Comparison of ENCODE assay signal across 36 mouse cellular contexts in the genomic region with DNA sequence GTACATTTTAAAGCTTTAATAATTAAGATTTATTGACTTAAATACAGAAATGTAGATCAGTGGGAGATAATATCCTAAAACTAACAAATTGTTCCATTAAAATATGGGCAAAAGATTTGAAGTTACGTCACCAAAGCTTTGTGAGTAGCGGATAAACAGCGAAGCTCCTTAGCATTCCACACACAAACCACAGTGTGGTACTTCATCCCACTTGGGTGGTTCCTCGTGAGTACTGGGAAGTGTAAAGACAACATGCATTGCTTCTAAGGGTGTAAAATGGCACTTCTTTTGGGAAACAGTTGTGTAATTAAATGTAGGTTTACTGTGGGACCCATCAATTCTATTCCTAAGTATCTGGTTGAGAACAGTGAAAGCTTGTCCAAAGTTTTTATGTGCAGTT.
"Had no signal": no experiment of that assay in that cellular context is flagged by ENCODE, and none has a peak within 500 bp of the region (broad histone marks: within the 10 kb centered on the region; RNA-seq: fewer than 3 reads in every experiment).

No protein-coding gene starts in this region.

- H3K27ac ChIP-seq: heart, adult 2 months; heart, embryonic 10.5 days; heart, embryonic 13.5 days; heart, embryonic 15.5 days; hindbrain, embryonic 10.5 days; hindbrain, embryonic 12.5 days; hindbrain, embryonic 13.5 days; hindbrain, embryonic 14.5 days; hindbrain, embryonic 15.5 days; hindbrain, postnatal 0 days; intestine, embryonic 15.5 days; kidney, embryonic 15.5 days; kidney, postnatal 0 days; layer of hippocampus, adult 2 months had no signal

- H3K4me3 ChIP-seq: heart, adult 2 months; heart, embryonic 10.5 days; heart, embryonic 12.5 days; heart, embryonic 13.5 days; heart, embryonic 15.5 days; hindbrain, embryonic 10.5 days; hindbrain, embryonic 12.5 days; hindbrain, embryonic 13.5 days; hindbrain, embryonic 15.5 days; intestine, embryonic 15.5 days; kidney, embryonic 15.5 days; layer of hippocampus, adult 2 months had no signal

- H3K4me2 ChIP-seq: heart, embryonic 11.5 days; heart, embryonic 12.5 days; heart, embryonic 13.5 days; heart, embryonic 15.5 days; hindbrain, embryonic 12.5 days; hindbrain, embryonic 13.5 days; hindbrain, embryonic 14.5 days; hindbrain, embryonic 15.5 days; intestine, embryonic 15.5 days; kidney, embryonic 15.5 days had no signal

- H3K4me1 ChIP-seq: hindbrain, embryonic 10.5 days; hindbrain, embryonic 12.5 days; hindbrain, embryonic 13.5 days; hindbrain, embryonic 15.5 days; intestine, embryonic 15.5 days; kidney, embryonic 15.5 days had no signal

- H3K27me3 ChIP-seq: heart, embryonic 12.5 days; heart, embryonic 13.5 days; heart, embryonic 15.5 days; hindbrain, embryonic 12.5 days; hindbrain, embryonic 13.5 days; hindbrain, embryonic 15.5 days; intestine, embryonic 15.5 days; kidney, embryonic 15.5 days had no signal

- H3K9ac ChIP-seq: heart, embryonic 12.5 days; heart, embryonic 13.5 days; heart, embryonic 15.5 days; hindbrain, embryonic 12.5 days; hindbrain, embryonic 13.5 days; hindbrain, embryonic 14.5 days; hindbrain, embryonic 15.5 days; intestine, embryonic 15.5 days; kidney, embryonic 15.5 days had no signal

- ATAC-seq: hindbrain, embryonic 16.5 days; hindbrain, postnatal 0 days; inflammation-experienced regulatory T-cells, adult 6 months; intestine, embryonic 15.5 days; intestine, embryonic 16.5 days; intestine, postnatal 0 days had no signal

- DNase-seq: heart, adult 18-20 months; heart, adult 2 months; heart, postnatal 10 days; heart, postnatal 14 days; heart, postnatal 36 days; heart, postnatal 4 days; kidney, adult 11 months; kidney, adult 18-20 months; kidney, adult 2 months; kidney, adult 8-10 months; kidney, adult 9 months; kidney, postnatal 10 days; kidney, postnatal 14 days; kidney, postnatal 25 days; kidney, postnatal 36 days; kidney, postnatal 4 days; layer of hippocampus, adult 9-11 months had no signal

- H3K9me3 ChIP-seq: heart, embryonic 10.5 days; heart, embryonic 12.5 days; heart, embryonic 13.5 days; heart, embryonic 15.5 days; hindbrain, embryonic 10.5 days; hindbrain, embryonic 12.5 days; hindbrain, embryonic 13.5 days; hindbrain, embryonic 15.5 days; intestine, embryonic 15.5 days; kidney, embryonic 15.5 days had no signal
